Mouse (Mus musculus): ENCODE measurements around the gene Mtmr12. TPM values are rescaled to one million over a fixed set of nuclear protein-coding genes. Genes with fewer than 3 reads are reported as not detected.

Mtmr12 gene
- polyA plus RNA-seq, 1 experiment from 2014 or later = 15.4 TPM

DNA sequence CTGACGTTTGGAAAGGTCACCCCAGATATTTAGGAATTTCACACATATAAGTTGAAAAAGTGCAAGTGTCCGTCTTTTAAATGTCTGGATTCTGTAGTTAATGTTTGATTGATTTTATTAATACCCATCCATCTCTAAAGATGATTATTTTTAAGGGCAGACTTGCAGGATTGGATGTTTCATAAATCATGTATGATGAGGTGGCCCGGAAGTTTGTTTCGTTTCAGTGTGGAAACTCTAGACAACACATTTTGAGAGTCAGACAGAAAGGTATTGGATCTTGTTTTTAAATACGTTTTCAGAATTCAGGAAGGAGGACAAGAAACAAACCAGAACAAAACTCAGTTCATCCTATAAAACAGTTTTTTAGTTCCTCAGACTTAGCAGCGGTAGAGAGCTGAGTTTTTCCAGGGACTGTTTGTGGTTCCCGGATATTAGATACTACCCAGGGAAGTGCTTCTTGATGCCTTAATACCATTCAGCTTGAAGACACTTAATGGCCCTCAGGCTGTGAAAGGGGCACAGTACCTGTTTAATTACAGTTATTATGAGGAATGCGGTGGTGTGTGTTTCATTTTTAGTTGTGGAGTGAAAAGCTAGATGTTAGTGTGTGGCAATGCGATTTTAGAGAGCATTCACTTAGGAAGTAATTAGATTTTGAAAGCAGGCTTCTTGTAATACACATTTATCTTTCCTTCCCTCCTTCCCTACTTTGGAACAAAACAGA is 118.0 kb downstream of the Mtmr12 start:
- Histone ChIP-seq H3K27me3 (ENCODE audit: control insufficient read depth, insufficient read depth, low read length) (no peaks in the 10 kb centered on the region), H3K4me1 (ENCODE audit: control insufficient read depth in 2 of 2, insufficient read depth in 2 of 2, low read length in 2 of 2) (peaks cover 7 to 27% of the 10 kb centered on the region in 2 experiments), H3K36me3 (ENCODE audit: control insufficient read depth, insufficient read depth, low read length) (peaks cover 10% of the 10 kb centered on the region), H3K4me2 (ENCODE audit: low read length) (peak overlapping the region; percentile 82), H3K9me3 (ENCODE audit: control insufficient read depth, low read length) (no peaks in the 10 kb centered on the region), H3K9ac (ENCODE audit: low read length) (peak overlapping the region; percentile 96), H3K4me3 (ENCODE audit: control insufficient read depth in 1 of 2, insufficient read depth in 1 of 2, low read depth in 1 of 2, low read length in 2 of 2) (peak overlapping the region; percentile 79 to 96), H3K27ac (replicated peaks in 1 of 2; ENCODE audit: control insufficient read depth in 1 of 2, insufficient read depth in 1 of 2, low read depth in 2 of 2, low read length in 2 of 2) (peak overlapping the region in 1 of 2 experiments; percentile 94; a peak in 1 of 4 replicates)
- no peak for ATAC-seq (ENCODE audit: insufficient number of reproducible peaks, insufficient read depth, low FRiP score, low read depth)
- 13% methylated on average over 9 of the region's 9 CpGs for WGBS

MicroRNA genes within 50 kb of the gene (microRNA counts, 519-probe panel; counts per million panel counts)
- microRNA mmu-miR-1898 = 322 counts per million, percentile 70 among the panel's probes with 10 or more counts

Small RNA genes lying within 50 kb of the gene (microRNA-seq; reads per million reads assigned to microRNA genes)
- not detected for gene Mir1898

Other genes starting within 250 kb of the Mtmr12 start
- gene Sub1, start 208.0 kb upstream of the Mtmr12 start, polyA plus RNA-seq (2014; fragmentation: Nextera tagmentation; extraction: Ambion mirVana) = 515 and 520 TPM in 2 replicates
- gene Zfr, start 87.2 kb upstream of the Mtmr12 start, polyA plus RNA-seq (2014; fragmentation: Nextera tagmentation; extraction: Ambion mirVana) = 136 and 142 TPM in 2 replicates
- 85.4 and 87.7 TPM in 2 replicates for gene Golph3, start 116.4 kb downstream of the Mtmr12 start, polyA plus RNA-seq (2014; fragmentation: Nextera tagmentation; extraction: Ambion mirVana)
- gene 1810049J17Rik, start 116.9 kb downstream of the Mtmr12 start, polyA plus RNA-seq (2014; fragmentation: Nextera tagmentation; extraction: Ambion mirVana) = 0.54 TPM in 1 of 2 replicates, not detected in the other

Measured in heart, embryonic 14.5 days (tissue).